In the genomic region with DNA sequence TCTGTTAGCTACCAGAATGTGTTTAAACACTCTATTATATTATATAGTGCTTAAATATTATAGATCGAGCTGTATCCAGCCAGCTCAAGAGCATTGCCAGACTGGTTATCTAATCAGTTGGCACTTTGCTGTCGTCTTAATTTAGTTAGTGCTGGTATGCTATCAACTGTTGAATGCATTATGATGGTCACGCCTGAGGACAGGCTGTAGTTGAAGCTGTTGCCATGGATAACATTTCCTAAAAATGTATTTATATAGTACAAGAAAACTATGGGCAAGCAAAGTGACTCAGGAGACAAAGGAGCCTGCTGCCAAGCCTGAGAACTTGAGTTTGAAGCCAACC, we compare ENCODE assay signal across 25 mouse cellular contexts. TPM values are rescaled to one million over a fixed set of nuclear protein-coding genes. Genes with fewer than 3 reads are reported as not detected.
DNase-seq lines count a peak whose midpoint lies in the region; ATAC-seq and TF ChIP-seq lines count a peak whose summit lies in the region.
"Had no signal": no experiment of that assay in that cellular context is flagged by ENCODE, and none has a peak within 500 bp of the region (broad histone marks: within the 10 kb centered on the region; RNA-seq: fewer than 3 reads in every experiment).

No protein-coding gene starts in this region.

- WGBS in liver, postnatal 0 days (ENCODE audit: insufficient replicate concordance) = 35% methylated on average over 3 of the region's 3 CpGs
- 42% methylated on average over 3 of the region's 3 CpGs for WGBS in liver, embryonic 11.5 days
- 28% methylated on average over 3 of the region's 3 CpGs for WGBS in bone marrow, adult 2 months
- WGBS in heart, embryonic 12.5 days = 33% methylated on average over 3 of the region's 3 CpGs

- no peak for DNase-seq in liver, postnatal 0 days
- no peak for DNase-seq in liver, embryonic 11.5 days (ENCODE audit: low spot score)
- peak; percentile 10 for DNase-seq in brain, adult 2 months (ENCODE audit: low read depth, low spot score)
- DNase-seq in gastrocnemius, postnatal 4 days (ENCODE audit: low spot score in 2 of 2) = no peak
- DNase-seq: cerebellum, adult 11-12 months; cerebellum, adult 9-10 months; cerebellum, postnatal 25 days; gastrocnemius, adult 2 months; gastrocnemius, postnatal 25 days; heart, adult 11 months had no signal

- H3K4me2 ChIP-seq in liver, postnatal 0 days (ENCODE audit: low read depth, low read length) = no peak overlapping the region
- no peak overlapping the region for H3K4me2 ChIP-seq in liver, embryonic 11.5 days
- H3K4me2 ChIP-seq in heart, embryonic 12.5 days = no peak overlapping the region
- H3K4me2 ChIP-seq: embryonic facial prominence, embryonic 12.5 days; forebrain, embryonic 12.5 days; heart, embryonic 15.5 days; hindbrain, embryonic 14.5 days; intestine, embryonic 15.5 days had no signal

- no peak for TF ChIP-seq POLR2A in bone marrow, adult 2 months (IDR thresholded peaks at IDR 0.05; ENCODE audit: borderline replicate concordance, control insufficient read depth, low read depth, low read length)

- no peaks in the 10 kb centered on the region for H3K27me3 ChIP-seq in liver, postnatal 0 days (ENCODE audit: insufficient read depth, low read length)
- H3K27me3 ChIP-seq in liver, embryonic 11.5 days (replicated peaks; ENCODE audit: control insufficient read depth, insufficient read depth, low read length) = no peaks in the 10 kb centered on the region
- 0 out of 2 replicates have a peak, but pooled peaks cover 3% of the 10 kb centered on the region for H3K27me3 ChIP-seq in heart, embryonic 12.5 days (replicated peaks)
- H3K27me3 ChIP-seq: embryonic facial prominence, embryonic 12.5 days; forebrain, embryonic 12.5 days; heart, embryonic 15.5 days; intestine, embryonic 15.5 days had no signal

- no peak overlapping the region for H3K9ac ChIP-seq in liver, postnatal 0 days (replicated peaks)
- H3K9ac ChIP-seq in liver, embryonic 11.5 days (ENCODE audit: low read depth, low read length) = no peak overlapping the region
- no peak overlapping the region for H3K9ac ChIP-seq in heart, embryonic 12.5 days
- H3K9ac ChIP-seq: embryonic facial prominence, embryonic 12.5 days; forebrain, embryonic 12.5 days; heart, embryonic 15.5 days; hindbrain, embryonic 14.5 days; intestine, embryonic 15.5 days had no signal

- no peaks in the 10 kb centered on the region for H3K36me3 ChIP-seq in liver, postnatal 0 days (replicated peaks; ENCODE audit: insufficient read depth, low read length)
- H3K36me3 ChIP-seq in liver, embryonic 11.5 days (ENCODE audit: control insufficient read depth, insufficient read depth, low read length) = no peaks in the 10 kb centered on the region
- H3K36me3 ChIP-seq in heart, embryonic 12.5 days = no peaks in the 10 kb centered on the region
- H3K36me3 ChIP-seq: embryonic facial prominence, embryonic 12.5 days; forebrain, embryonic 12.5 days; heart, embryonic 10.5 days; heart, embryonic 15.5 days; hindbrain, embryonic 10.5 days; intestine, embryonic 15.5 days had no signal

- H3K27ac ChIP-seq in liver, postnatal 0 days (ENCODE audit: low read depth) = peak overlapping the region; percentile 34
- no peak overlapping the region for H3K27ac ChIP-seq in liver, embryonic 11.5 days (ENCODE audit: low read depth, low read length)
- H3K27ac ChIP-seq in bone marrow, adult 2 months (ENCODE audit: control insufficient read depth, insufficient read depth, low read depth, low read length, poor library complexity) = peak overlapping the region; percentile 75; the same call in 1 of the 2 replicates
- H3K27ac ChIP-seq in heart, embryonic 12.5 days (ENCODE audit: poor library complexity, severe bottlenecking) = no peak overlapping the region
- H3K27ac ChIP-seq: embryonic facial prominence, embryonic 12.5 days; forebrain, embryonic 12.5 days; gastrocnemius, adult 2 months; heart, embryonic 10.5 days; heart, embryonic 15.5 days; hindbrain, embryonic 10.5 days; hindbrain, embryonic 14.5 days; intestine, embryonic 15.5 days had no signal

- ATAC-seq in liver, postnatal 0 days = no peak
- no peak for ATAC-seq in liver, embryonic 11.5 days (replicated peaks; ENCODE audit: low FRiP score)
- peak; percentile 57 for ATAC-seq in megakaryocyte-erythroid progenitor cell, adult 5-6 weeks (replicated peaks; ENCODE audit: low FRiP score, low TSS enrichment, poor library complexity, severe bottlenecking)
- no peak for ATAC-seq in heart, embryonic 12.5 days (ENCODE audit: insufficient number of reproducible peaks, low FRiP score)
- ATAC-seq: forebrain, embryonic 16.5 days had no signal

- H3K4me3 ChIP-seq in liver, postnatal 0 days (ENCODE audit: low read depth, low read length) = no peak overlapping the region
- no peak overlapping the region for H3K4me3 ChIP-seq in liver, embryonic 11.5 days (ENCODE audit: low read depth, low read length)
- no peak overlapping the region for H3K4me3 ChIP-seq in bone marrow, adult 2 months (replicated peaks; ENCODE audit: control insufficient read depth, low read depth, low read length)
- H3K4me3 ChIP-seq in heart, embryonic 12.5 days = no peak overlapping the region
- H3K4me3 ChIP-seq: embryonic facial prominence, embryonic 12.5 days; forebrain, embryonic 12.5 days; gastrocnemius, adult 2 months; heart, embryonic 10.5 days; heart, embryonic 15.5 days; hindbrain, embryonic 10.5 days; intestine, embryonic 15.5 days had no signal

- no peak for TF ChIP-seq EP300 in liver, postnatal 0 days (IDR thresholded peaks at IDR 0.05; ENCODE audit: low read depth)

- H3K9me3 ChIP-seq in liver, postnatal 0 days (ENCODE audit: low read length) = no peaks in the 10 kb centered on the region
- no peaks in the 10 kb centered on the region for H3K9me3 ChIP-seq in liver, embryonic 11.5 days (ENCODE audit: control insufficient read depth, low read length)
- no peaks in the 10 kb centered on the region for H3K9me3 ChIP-seq in heart, embryonic 12.5 days (replicated peaks)
- H3K9me3 ChIP-seq: embryonic facial prominence, embryonic 12.5 days; forebrain, embryonic 12.5 days; heart, embryonic 10.5 days; heart, embryonic 15.5 days; hindbrain, embryonic 10.5 days; intestine, embryonic 15.5 days had no signal

- peaks cover 13% of the 10 kb centered on the region for H3K4me1 ChIP-seq in liver, postnatal 0 days (ENCODE audit: insufficient read depth)
- H3K4me1 ChIP-seq in liver, embryonic 11.5 days (replicated peaks; ENCODE audit: control insufficient read depth, insufficient read depth, low read length) = 0 out of 2 replicates have a peak, but pooled peaks cover 4% of the 10 kb centered on the region
- H3K4me1 ChIP-seq in bone marrow, adult 2 months (ENCODE audit: control insufficient read depth, insufficient read depth, low read length) = peaks cover 6% of the 10 kb centered on the region
- H3K4me1 ChIP-seq in heart, embryonic 12.5 days (replicated peaks) = no peaks in the 10 kb centered on the region
- H3K4me1 ChIP-seq: embryonic facial prominence, embryonic 12.5 days; forebrain, embryonic 12.5 days; heart, embryonic 10.5 days; hindbrain, embryonic 10.5 days; intestine, embryonic 15.5 days had no signal

- no peak for TF ChIP-seq CTCF in liver, postnatal 0 days (IDR thresholded peaks at IDR 0.05; ENCODE audit: low read depth)
- TF ChIP-seq CTCF in bone marrow, adult 2 months (IDR thresholded peaks at IDR 0.05; ENCODE audit: control insufficient read depth, insufficient read depth, low read length) = no peak

RNA-seq across cellular contexts. Expression of a gene that starts 18.0 kb away (rescaled TPM):
- polyA plus RNA-seq in liver, postnatal 0 days (2015; fragmentation: Nextera tagmentation; extraction: Ambion mirVana) = 0.06 TPM in 1 of 2 replicates, not detected in the other
- polyA plus RNA-seq in liver, embryonic 11.5 days (2014; fragmentation: Nextera tagmentation; extraction: Ambion mirVana) = 0.18 TPM in 1 of 2 replicates, not detected in the other
- polyA plus RNA-seq in bone marrow, adult 2 months (2011; ENCODE audit: insufficient read depth, insufficient read length, low replicate concordance, missing spikeins) = 0.40 TPM in 1 of 2 replicates, not detected in the other
- total RNA-seq in megakaryocyte-erythroid progenitor cell, adult 5-6 weeks (2014; fragmentation: Nextera tagmentation) = not detected in 2 replicates
- not detected in 2 replicates for total RNA-seq in megakaryocyte-erythroid progenitor cell, adult 5-6 weeks (2017)
- not detected in 2 replicates for polyA plus RNA-seq in heart, embryonic 12.5 days (2016; fragmentation: Nextera tagmentation; extraction: Ambion mirVana)
- total RNA-seq in gastrocnemius, postnatal 4 days (2021) = not detected
- total RNA-seq: adrenal gland, postnatal 10 days; gastrocnemius, adult 2 months; gastrocnemius, postnatal 25 days; heart, postnatal 25 days had no signal
- polyA plus RNA-seq: cortical plate, adult 2 months; embryonic facial prominence, embryonic 12.5 days; forebrain, embryonic 12.5 days; heart, embryonic 10.5 days; heart, embryonic 15.5 days; hindbrain, embryonic 10.5 days; intestine, embryonic 15.5 days had no signal

RNA-seq across cellular contexts. Expression of a gene that starts 30.7 kb away (rescaled TPM):
- 11.9 and 12.3 TPM in 2 replicates for polyA plus RNA-seq in liver, postnatal 0 days (2015; fragmentation: Nextera tagmentation; extraction: Ambion mirVana)
- 3.7 and 5.6 TPM in 2 replicates for polyA plus RNA-seq in liver, embryonic 11.5 days (2014; fragmentation: Nextera tagmentation; extraction: Ambion mirVana)
- polyA plus RNA-seq in bone marrow, adult 2 months (2011; ENCODE audit: insufficient read depth, insufficient read length, low replicate concordance, missing spikeins) = 9.8 and 23.3 TPM in 2 replicates
- total RNA-seq in megakaryocyte-erythroid progenitor cell, adult 5-6 weeks (2014; fragmentation: Nextera tagmentation) = 11.5 and 30.2 TPM in 2 replicates
- 3.1 and 6.2 TPM in 2 replicates for total RNA-seq in megakaryocyte-erythroid progenitor cell, adult 5-6 weeks (2017)
- polyA plus RNA-seq in heart, embryonic 12.5 days (2016; fragmentation: Nextera tagmentation; extraction: Ambion mirVana) = 1.9 and 3.0 TPM in 2 replicates
- total RNA-seq in gastrocnemius, postnatal 4 days (2021) = 1 to 10 TPM; 3.1 to 4.6 TPM

RNA-seq across cellular contexts. Expression of a gene that starts 38.3 kb away (rescaled TPM):
- 0.47 and 1.0 TPM in 2 replicates for polyA plus RNA-seq in liver, postnatal 0 days (2015; fragmentation: Nextera tagmentation; extraction: Ambion mirVana)
- 13.9 and 14.6 TPM in 2 replicates for polyA plus RNA-seq in liver, embryonic 11.5 days (2014; fragmentation: Nextera tagmentation; extraction: Ambion mirVana)
- 2.0 and 8.2 TPM in 2 replicates for polyA plus RNA-seq in bone marrow, adult 2 months (2011; ENCODE audit: insufficient read depth, insufficient read length, low replicate concordance, missing spikeins)
- 14.1 and 24.4 TPM in 2 replicates for total RNA-seq in megakaryocyte-erythroid progenitor cell, adult 5-6 weeks (2014; fragmentation: Nextera tagmentation)
- total RNA-seq in megakaryocyte-erythroid progenitor cell, adult 5-6 weeks (2017) = 9.7 and 15.2 TPM in 2 replicates
- polyA plus RNA-seq in heart, embryonic 12.5 days (2016; fragmentation: Nextera tagmentation; extraction: Ambion mirVana) = 0.14 and 0.28 TPM in 2 replicates
- total RNA-seq in gastrocnemius, postnatal 4 days (2021) = not detected
- total RNA-seq: adrenal gland, postnatal 10 days; gastrocnemius, adult 2 months; gastrocnemius, postnatal 25 days; heart, postnatal 25 days had no signal
- polyA plus RNA-seq: brain, embryonic 14.5 days; cortical plate, adult 2 months; embryonic facial prominence, embryonic 12.5 days; forebrain, embryonic 12.5 days; forebrain, embryonic 16.5 days; hindbrain, embryonic 10.5 days; hindbrain, embryonic 14.5 days had no signal

RNA-seq across cellular contexts. Expression of a gene that starts 54.6 kb away (rescaled TPM):
- 0.16 TPM in 1 of 2 replicates, not detected in the other for polyA plus RNA-seq in liver, postnatal 0 days (2015; fragmentation: Nextera tagmentation; extraction: Ambion mirVana)
- polyA plus RNA-seq in liver, embryonic 11.5 days (2014; fragmentation: Nextera tagmentation; extraction: Ambion mirVana) = not detected in 2 replicates
- 1.8 TPM in 1 of 2 replicates, not detected in the other for polyA plus RNA-seq in bone marrow, adult 2 months (2011; ENCODE audit: insufficient read depth, insufficient read length, low replicate concordance, missing spikeins)
- not detected in 2 replicates for total RNA-seq in megakaryocyte-erythroid progenitor cell, adult 5-6 weeks (2014; fragmentation: Nextera tagmentation)
- total RNA-seq in megakaryocyte-erythroid progenitor cell, adult 5-6 weeks (2017) = not detected in 2 replicates
- not detected in 2 replicates for polyA plus RNA-seq in heart, embryonic 12.5 days (2016; fragmentation: Nextera tagmentation; extraction: Ambion mirVana)
- not detected for total RNA-seq in gastrocnemius, postnatal 4 days (2021)
- total RNA-seq: adrenal gland, postnatal 10 days; gastrocnemius, adult 2 months; gastrocnemius, postnatal 25 days; heart, postnatal 25 days had no signal
- polyA plus RNA-seq: brain, embryonic 14.5 days; cortical plate, adult 2 months; embryonic facial prominence, embryonic 12.5 days; forebrain, embryonic 12.5 days; forebrain, embryonic 16.5 days; heart, embryonic 10.5 days; heart, embryonic 15.5 days; hindbrain, embryonic 10.5 days; hindbrain, embryonic 14.5 days; intestine, embryonic 15.5 days had no signal

Comparison
In these comparisons a context has a peak if more than half of its experiments do, and no peak if none do; other contexts are left out.
1. H3K27ac ChIP-seq: peak in liver, postnatal 0 days (single experiment) and bone marrow, adult 2 months (single experiment); none in liver, embryonic 11.5 days (single experiment) and heart, embryonic 12.5 days (single experiment).